Mouse (Mus musculus): ENCODE data around the gene Ntm. TPM values are rescaled to one million over a fixed set of nuclear protein-coding genes. Genes with fewer than 3 reads are reported as not detected.

Gene Ntm
- polyA plus RNA-seq, 1 experiment, result 2.5 TPM

GRCm38 (mm10) chr9:29236752-29237151 lies 726.2 kb downstream of the Ntm start:
- no peak for DNase-seq (ENCODE audit: low spot score)

- no peak for DNase-seq (ENCODE audit: low spot score)
Measured at GRCm38 (mm10) chr9:29227747-29228146, 735.2 kb downstream of the Ntm start.

- DNase-seq (ENCODE audit: low spot score), result no peak
Measured at GRCm38 (mm10) chr9:29222915-29223545, 739.9 kb downstream of the Ntm start.

GRCm38 (mm10) chr9:29220941-29221615 lies 741.9 kb downstream of the Ntm start:
- DNase-seq (ENCODE audit: low spot score), result no peak

GRCm38 (mm10) chr9:29220493-29220892 lies 742.4 kb downstream of the Ntm start:
- no peak for DNase-seq (ENCODE audit: low spot score)

GRCm38 (mm10) chr9:29217951-29218350 lies 745.0 kb downstream of the Ntm start:
- DNase-seq (ENCODE audit: low spot score), result no peak

GRCm38 (mm10) chr9:29216528-29216927 lies 746.4 kb downstream of the Ntm start:
- no peak for DNase-seq (ENCODE audit: low spot score)

GRCm38 (mm10) chr9:29215796-29216195 lies 747.1 kb downstream of the Ntm start:
- no peak for DNase-seq (ENCODE audit: low spot score)

- no peak for DNase-seq (ENCODE audit: low spot score)
Measured at GRCm38 (mm10) chr9:29215241-29215640, 747.7 kb downstream of the Ntm start.

- DNase-seq (ENCODE audit: low spot score), result no peak
Measured at GRCm38 (mm10) chr9:29209243-29209642, 753.7 kb downstream of the Ntm start.

GRCm38 (mm10) chr9:29208142-29208541 lies 754.8 kb downstream of the Ntm start:
- no peak for DNase-seq (ENCODE audit: low spot score)

- DNase-seq (ENCODE audit: low spot score), result no peak
Measured at GRCm38 (mm10) chr9:29205680-29206079, 757.3 kb downstream of the Ntm start.

- no peak for DNase-seq (ENCODE audit: low spot score)
Measured at GRCm38 (mm10) chr9:29202196-29202595, 760.7 kb downstream of the Ntm start.

- DNase-seq (ENCODE audit: low spot score), result no peak
Measured at GRCm38 (mm10) chr9:29201163-29202053, 761.5 kb downstream of the Ntm start.

GRCm38 (mm10) chr9:29197046-29197445 lies 765.9 kb downstream of the Ntm start:
- DNase-seq (ENCODE audit: low spot score), result no peak

- DNase-seq (ENCODE audit: low spot score), result no peak
Measured at GRCm38 (mm10) chr9:29194265-29194664, 768.7 kb downstream of the Ntm start.

- no peak for DNase-seq (ENCODE audit: low spot score)
Measured at GRCm38 (mm10) chr9:29183011-29183410, 779.9 kb downstream of the Ntm start.

- no peak for DNase-seq (ENCODE audit: low spot score)
Measured at GRCm38 (mm10) chr9:29181661-29182060, 781.3 kb downstream of the Ntm start.

- DNase-seq (ENCODE audit: low spot score), result no peak
Measured at GRCm38 (mm10) chr9:29165731-29166130, 797.2 kb downstream of the Ntm start.

GRCm38 (mm10) chr9:29161059-29161642 lies 801.8 kb downstream of the Ntm start:
- no peak for DNase-seq (ENCODE audit: low spot score)

GRCm38 (mm10) chr9:29145901-29146300 lies 817.0 kb downstream of the Ntm start:
- DNase-seq (ENCODE audit: low spot score), result no peak

GRCm38 (mm10) chr9:29136039-29136438 lies 826.9 kb downstream of the Ntm start:
- no peak for DNase-seq (ENCODE audit: low spot score)

Measured in urinary bladder, adult 2 months (tissue).